Mouse (Mus musculus) liver, adult 2 months (tissue): ENCODE data around the gene Col11a2. TPM values are rescaled to one million over a fixed set of nuclear protein-coding genes. Genes with fewer than 3 reads are reported as not detected.

ENCODE experiments used
- DNase-seq: peaks from one replicate; pipeline ENCODE4 v3.0.0-alpha.2; 2011; ENCODE audit warnings: low read depth, low spot score; ENCODE audit errors: extremely low read depth
- H3K27ac ChIP-seq: fragments of 200-500 bp; replicated peaks from 2 replicates; pipeline ENCODE4 v1.5.1; 2012; ENCODE audit warnings: low read depth, mild to moderate bottlenecking, control low read depth, inconsistent platforms, low read length; ENCODE audit not compliant: insufficient read depth
- H3K27me3 ChIP-seq: fragments of 200-500 bp; 2 replicates; pipeline ENCODE4 v1.6.1; 2012; ENCODE audit warnings: mild to moderate bottlenecking, moderate library complexity, low read length, inconsistent platforms; ENCODE audit not compliant: control insufficient read depth, insufficient read depth
- H3K36me3 ChIP-seq: fragments of 200-500 bp; 2 replicates; pipeline ENCODE4 v1.6.1; 2012; ENCODE audit warnings: low read length, inconsistent platforms; ENCODE audit not compliant: control insufficient read depth, insufficient read depth
- H3K4me1 ChIP-seq: fragments of 200-500 bp; 2 replicates; pipeline ENCODE4 v1.6.1; 2011; ENCODE audit warnings: low read length; ENCODE audit not compliant: control insufficient read depth, insufficient read depth
- H3K4me3 ChIP-seq: fragments of 200-500 bp; 2 replicates; pipeline ENCODE4 v1.5.1; 2011; ENCODE audit warnings: low read depth, mild to moderate bottlenecking, control low read depth, low read length, moderate library complexity; ENCODE audit not compliant: insufficient read depth
- H3K79me2 ChIP-seq: fragments of 200-500 bp; 2 replicates; pipeline ENCODE4 v1.6.1; 2012; ENCODE audit warnings: inconsistent platforms, mild to moderate bottlenecking, low read length, moderate library complexity; ENCODE audit not compliant: control insufficient read depth, insufficient read depth
- H3K9ac ChIP-seq: fragments of 200-500 bp; 2 replicates; pipeline ENCODE4 v1.6.1; 2012; ENCODE audit warnings: low read depth, mild to moderate bottlenecking, control low read depth, inconsistent platforms, low read length
- CTCF ChIP-seq: fragments of 200-500 bp; IDR thresholded peaks from 2 replicates; pipeline ENCODE4 v1.5.1; 2011; ENCODE audit warnings: low read depth, low read length, control low read depth
- POLR2A ChIP-seq: fragments of 200-500 bp; IDR thresholded peaks from 2 replicates; pipeline ENCODE4 v1.6.1; 2011; ENCODE audit warnings: low read length, control low read depth; ENCODE audit not compliant: insufficient read depth; ENCODE audit errors: extremely low read depth
- WGBS: fragments of 180-500 bp; shearing (Covaris S2); methylation state at CpG from one replicate; pipeline ENCODE4 v1.1.7; 2018; 5-methylcytosine and 5-hydroxymethylcytosine counted together
- polyA plus RNA-seq: library from polyadenylated mRNA; depleted of rRNA; stranded (reverse); fragments of >200 nt; gene quantifications from 2 replicates; pipeline ENCODE4 v1.2.3, GENCODE M21; 2012
- total RNA-seq: library from RNA; depleted of rRNA; stranded (reverse); fragments of >200 nt; gene quantifications from 2 replicates; pipeline ENCODE4 v1.2.3, GENCODE M21; 2014

The Col11a2 gene
- total and polyA plus RNA-seq, 2 experiments = 0.18 to 0.23 TPM

GRCm38 (mm10) chr17:34024861-34025755 is 14.1 kb upstream of the Col11a2 start:
- H3K27me3 ChIP-seq = no peaks in the 10 kb centered on the region
- WGBS = 3% methylated on average over 57 of the region's 57 CpGs
- peaks cover 5% of the 10 kb centered on the region; the same call in 1 of the 2 replicates for H3K79me2 ChIP-seq
- peaks cover 4% of the 10 kb centered on the region; the same call in 1 of the 2 replicates for H3K36me3 ChIP-seq
- DNase-seq = no peak
- H3K4me1 ChIP-seq = peaks cover 21% of the 10 kb centered on the region
- H3K4me3 ChIP-seq = peak overlapping the region; percentile 97
- H3K27ac ChIP-seq = peak overlapping the region; percentile 88
- TF ChIP-seq POLR2A = no peak
- no peak for TF ChIP-seq CTCF
- H3K9ac ChIP-seq = peak overlapping the region; percentile 99

GRCm38 (mm10) chr17:34025756-34026151 is 13.5 kb upstream of the Col11a2 start:
- H3K79me2 ChIP-seq = peaks cover 11% of the 10 kb centered on the region
- no peak overlapping the region for H3K4me3 ChIP-seq
- DNase-seq = no peak
- peaks cover 27% of the 10 kb centered on the region for H3K4me1 ChIP-seq
- TF ChIP-seq POLR2A (no peak), CTCF (no peak)
- 71% methylated on average over 7 of the region's 7 CpGs for WGBS
- H3K9ac ChIP-seq = no peak overlapping the region
- no peaks in the 10 kb centered on the region for H3K27me3 ChIP-seq
- no peak overlapping the region for H3K27ac ChIP-seq
- H3K36me3 ChIP-seq = peaks cover 4% of the 10 kb centered on the region; the same call in 1 of the 2 replicates

DNA sequence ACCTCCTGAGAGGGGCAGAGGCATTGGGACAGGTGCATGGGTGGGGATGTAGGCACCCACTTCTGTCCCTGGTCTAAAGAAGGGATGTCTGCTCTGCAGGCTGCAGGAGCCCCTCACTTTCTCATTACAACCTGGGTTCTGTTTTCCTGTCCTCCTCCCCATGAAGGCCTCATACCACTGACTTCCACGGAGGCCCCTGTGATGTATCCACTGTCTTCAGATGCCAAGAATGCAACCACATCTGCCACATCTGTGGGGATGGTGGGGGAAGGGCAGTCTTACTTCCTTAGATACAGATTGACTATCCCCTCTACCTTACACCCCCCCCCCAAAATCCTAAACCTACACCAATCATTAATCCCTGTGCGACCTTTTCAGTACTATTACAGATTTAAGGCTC is 13.0 kb upstream of the Col11a2 start:
- Histone ChIP-seq H3K27ac (no peak overlapping the region), H3K9ac (no peak overlapping the region), H3K79me2 (peaks cover 16% of the 10 kb centered on the region), H3K4me1 (peaks cover 28% of the 10 kb centered on the region), H3K27me3 (no peaks in the 10 kb centered on the region), H3K36me3 (peaks cover 4% of the 10 kb centered on the region; the same call in 1 of the 2 replicates), H3K4me3 (no peak overlapping the region)
- no peak for TF ChIP-seq CTCF
- no peak for TF ChIP-seq POLR2A
- DNase-seq = no peak
- 76% methylated on average over 2 of the region's 2 CpGs for WGBS

DNA sequence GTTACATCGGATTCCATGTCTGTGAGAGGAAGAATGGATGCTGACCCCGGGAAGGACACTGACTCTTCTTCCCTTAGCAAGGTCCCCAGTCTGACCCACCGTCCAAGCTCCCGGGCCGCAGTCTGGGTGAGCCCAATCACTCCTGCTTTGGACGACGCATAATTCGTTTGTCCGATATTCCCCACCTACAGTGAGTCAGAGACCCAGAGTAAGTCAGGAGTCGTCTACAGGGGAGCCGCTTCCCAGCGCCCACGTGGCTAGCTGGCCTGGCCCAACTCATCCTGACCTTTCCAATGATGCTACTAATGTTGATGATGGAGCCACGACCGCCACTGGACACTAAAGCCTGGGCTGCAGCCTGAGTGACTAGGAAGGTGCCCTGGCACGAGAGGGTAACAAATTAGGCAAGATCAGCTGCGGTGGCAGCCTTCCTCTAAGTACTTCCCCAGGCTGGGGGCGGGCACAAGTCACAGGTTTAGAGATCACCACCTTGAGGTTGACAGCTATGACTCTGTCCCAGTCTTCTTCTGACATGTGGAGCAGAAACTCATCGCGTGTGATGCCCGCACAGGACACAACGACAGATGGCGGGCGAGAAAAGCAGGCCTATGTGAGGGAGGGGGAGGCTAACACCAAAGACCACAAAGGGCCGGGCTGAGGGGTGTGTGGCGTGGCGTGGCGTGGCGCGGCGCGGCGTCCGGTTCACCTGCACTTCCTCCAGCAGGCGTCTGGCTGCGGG is 12.2 kb upstream of the Col11a2 start:
- Histone ChIP-seq H3K79me2 (peaks cover 20% of the 10 kb centered on the region), H3K9ac (peak overlapping the region; percentile 84), H3K4me1 (peaks cover 28% of the 10 kb centered on the region), H3K36me3 (peaks cover 4% of the 10 kb centered on the region; the same call in 1 of the 2 replicates), H3K4me3 (peak overlapping the region; percentile 85), H3K27ac (peak overlapping the region; percentile 77), H3K27me3 (no peaks in the 10 kb centered on the region)
- TF ChIP-seq POLR2A (no peak), CTCF (0 out of 2 replicates have a peak, but pooled peaks have one; percentile 1)
- WGBS = 20% methylated on average over 36 of the region's 36 CpGs
- peak; percentile 55 for DNase-seq

DNA sequence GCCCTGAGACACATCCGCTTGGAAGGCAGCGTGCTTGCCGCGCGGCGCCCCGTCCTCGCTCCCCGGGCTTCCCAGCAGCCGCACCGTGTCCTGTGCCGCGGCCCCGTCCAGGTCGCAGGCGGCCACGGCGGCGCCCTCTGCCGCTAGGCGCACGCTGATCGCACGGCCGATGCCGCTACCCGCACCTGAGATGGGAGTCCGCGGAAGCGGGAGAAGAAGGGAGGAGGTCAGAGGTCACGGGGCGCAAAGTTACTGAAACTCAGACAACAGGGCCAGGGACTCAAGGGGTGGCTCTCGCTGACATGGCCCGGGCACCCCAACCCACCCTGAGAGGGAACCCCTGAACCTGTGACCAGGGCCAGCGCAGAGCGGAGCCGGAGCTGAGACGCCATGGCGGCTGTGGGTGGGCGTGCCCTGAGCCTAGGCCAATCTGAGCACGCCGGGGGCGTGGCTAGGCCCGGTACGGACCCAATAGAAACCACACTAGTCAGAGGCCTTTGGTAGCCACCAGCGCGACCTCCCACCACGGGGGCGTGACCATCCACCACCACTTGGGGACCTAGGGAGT is 11.5 kb upstream of the Col11a2 start, which contains the start of gene H2-Ke6:
H2-Ke6 (minus strand) TSS at position 405 of the 568 bp plus-strand sequence.
- DNase-seq = peak; percentile 81
- Histone ChIP-seq H3K27me3 (no peaks in the 10 kb centered on the region), H3K27ac (peak within 1 kb of the TSS; percentile 77), H3K79me2 (peaks cover 27% of the 10 kb centered on the region), H3K9ac (peak within 1 kb of the TSS; percentile 84), H3K4me1 (peaks cover 28% of the 10 kb centered on the region), H3K4me3 (peak within 1 kb of the TSS; percentile 85), H3K36me3 (peaks cover 4% of the 10 kb centered on the region; the same call in 1 of the 2 replicates)
- WGBS = 1% methylated on average over 47 of the region's 49 CpGs
- TF ChIP-seq CTCF (peak; percentile 37; the same call in 1 of the 2 replicates), POLR2A (peak; percentile 87; the same call in 1 of the 2 replicates)
